Comparison of ENCODE assay signal across 10 mouse cellular contexts in genomic region chr6:124712918-124713317, GRCm38 (mm10). TPM values are rescaled to one million over a fixed set of nuclear protein-coding genes. Genes with fewer than 3 reads are reported as not detected.
DNase-seq lines count a peak whose midpoint lies in the region; ATAC-seq and TF ChIP-seq lines count a peak whose summit lies in the region.
"Had no signal": no experiment of that assay in that cellular context is flagged by ENCODE, and none has a peak within 500 bp of the region (broad histone marks: within the 10 kb centered on the region; RNA-seq: fewer than 3 reads in every experiment).

No protein-coding gene starts in this region.

- H3K36me3 ChIP-seq in heart, embryonic 10.5 days, result peaks cover 68% of the 10 kb centered on the region
- peaks cover 65% of the 10 kb centered on the region for H3K36me3 ChIP-seq in C2C12 (ENCODE audit: control insufficient read depth, insufficient read depth)
- H3K36me3 ChIP-seq in forebrain, embryonic 13.5 days (ENCODE audit: poor library complexity, severe bottlenecking), result peaks cover 56% of the 10 kb centered on the region
- H3K36me3 ChIP-seq in liver, embryonic 13.5 days, result peaks cover 69% of the 10 kb centered on the region

- peak overlapping the region; percentile 96 for H3ac ChIP-seq in C2C12 (ENCODE audit: control insufficient read depth, insufficient read length, low read depth)

- no peak for DNase-seq in heart, embryonic 10.5 days (ENCODE audit: low spot score)
- DNase-seq in heart, adult 9 months (ENCODE audit: low spot score in 2 of 2), result no peak
- no peak for DNase-seq in liver, embryonic 13.5 days
- no peak for DNase-seq in right cerebral cortex, postnatal 10 days (ENCODE audit: low spot score in 2 of 2)
- DNase-seq in left cerebral cortex, postnatal 25 days (ENCODE audit: low spot score in 2 of 2), result no peak
- DNase-seq in retina, embryonic 14.5 days (ENCODE audit: low spot score), result no peak
- DNase-seq: cerebellum, adult 11-12 months had no signal

- peak overlapping the region; percentile 99 for H3K4me2 ChIP-seq in forebrain, embryonic 13.5 days
- H3K4me2 ChIP-seq in liver, embryonic 13.5 days, result peak overlapping the region; percentile 95

- H3K79me3 ChIP-seq in C2C12 (ENCODE audit: low read depth), result peaks cover 64% of the 10 kb centered on the region

- TF ChIP-seq CTCF in C2C12 (IDR thresholded peaks at IDR 0.05; ENCODE audit: control insufficient read depth, insufficient read depth, insufficient read length), result no peak

- no peaks in the 10 kb centered on the region for H3K9me3 ChIP-seq in heart, embryonic 10.5 days
- H3K9me3 ChIP-seq in forebrain, embryonic 13.5 days (replicated peaks), result no peaks in the 10 kb centered on the region
- H3K9me3 ChIP-seq in liver, embryonic 13.5 days (replicated peaks), result no peaks in the 10 kb centered on the region

- H3K9ac ChIP-seq in forebrain, embryonic 13.5 days, result peak overlapping the region; percentile 94
- H3K9ac ChIP-seq in liver, embryonic 13.5 days, result peak overlapping the region; percentile 85

- 17% methylated on average over 11 of the region's 11 CpGs for WGBS in heart, embryonic 10.5 days
- WGBS in forebrain, embryonic 13.5 days, result 22% methylated on average over 11 of the region's 11 CpGs
- WGBS in liver, embryonic 13.5 days (ENCODE audit: insufficient replicate concordance), result 5% methylated on average over 11 of the region's 11 CpGs

- intact Hi-C loops in left cerebral cortex, postnatal 25 days (cut with DNase I), result loop anchor here (2.0 to 5.0 kb wide), 4 partner anchors 28 to 294 kb away; partner anchors contain the start of genes Atn1, Gm45234, Grcc10 and Lpcat3

- no peak for ATAC-seq in forebrain, embryonic 13.5 days
- ATAC-seq in liver, embryonic 13.5 days (ENCODE audit: low read depth), result no peak

- peaks cover 75% of the 10 kb centered on the region for H3K79me2 ChIP-seq in C2C12 (ENCODE audit: control insufficient read depth, insufficient read depth)

- peaks cover 27% of the 10 kb centered on the region for H3K4me1 ChIP-seq in heart, embryonic 10.5 days
- peaks cover 37% of the 10 kb centered on the region for H3K4me1 ChIP-seq in forebrain, embryonic 13.5 days
- H3K4me1 ChIP-seq in liver, embryonic 13.5 days (replicated peaks), result peaks cover 61% of the 10 kb centered on the region

- H3K27ac ChIP-seq in heart, embryonic 10.5 days, result peak overlapping the region; percentile 96
- peak overlapping the region; percentile 61; the same call in 1 of the 2 replicates for H3K27ac ChIP-seq in forebrain, embryonic 13.5 days
- peak overlapping the region; percentile 88 for H3K27ac ChIP-seq in liver, embryonic 13.5 days

- peak overlapping the region; percentile 97 for H3K4me3 ChIP-seq in heart, embryonic 10.5 days
- peak overlapping the region; percentile 97 for H3K4me3 ChIP-seq in C2C12 (ENCODE audit: insufficient read depth, poor library complexity, severe bottlenecking)
- H3K4me3 ChIP-seq in forebrain, embryonic 13.5 days, result peak overlapping the region; percentile 98
- H3K4me3 ChIP-seq in liver, embryonic 13.5 days (replicated peaks), result peak overlapping the region; percentile 88

- H3K27me3 ChIP-seq in heart, embryonic 10.5 days (ENCODE audit: insufficient read depth, poor library complexity, severe bottlenecking), result no peaks in the 10 kb centered on the region
- H3K27me3 ChIP-seq in C2C12 (ENCODE audit: control insufficient read depth, insufficient read depth, insufficient read length), result no peaks in the 10 kb centered on the region
- H3K27me3 ChIP-seq in forebrain, embryonic 13.5 days, result no peaks in the 10 kb centered on the region
- H3K27me3 ChIP-seq in liver, embryonic 13.5 days, result no peaks in the 10 kb centered on the region

TF ChIP-seq in C2C12, 6 proteins besides CTCF, POLR2A, EP300 and RAD21:
- TF ChIP-seq MYOD1 (IDR thresholded peaks at IDR 0.05; ENCODE audit: control insufficient read depth, insufficient read length, low read depth) (no peak), FOSL1 (IDR thresholded peaks at IDR 0.05; ENCODE audit: insufficient read depth, low read length, poor library complexity, severe bottlenecking) (no peak), MAX (IDR thresholded peaks at IDR 0.05) (no peak), USF1 (IDR thresholded peaks at IDR 0.05; ENCODE audit: low read depth) (peak; percentile 1)

RNA-seq across cellular contexts. Expression of gene Phb2, which starts 0.8 kb away (rescaled TPM):
- polyA plus RNA-seq in heart, embryonic 10.5 days (2016; fragmentation: Nextera tagmentation; extraction: Ambion mirVana), result 438 and 483 TPM in 2 replicates
- 456 TPM for polyA plus RNA-seq in C2C12 (2012; fragmentation: generic; extraction: Trizol)
- 289 and 292 TPM in 2 replicates for polyA plus RNA-seq in forebrain, embryonic 13.5 days (2015; fragmentation: Nextera tagmentation; extraction: Ambion mirVana)
- 356 and 373 TPM in 2 replicates for polyA plus RNA-seq in liver, embryonic 13.5 days (2015; fragmentation: Nextera tagmentation; extraction: Ambion mirVana)
- 100 to 1,000 TPM; 112 to 120 TPM for total RNA-seq in left cerebral cortex, postnatal 25 days (2021)

RNA-seq across cellular contexts. Expression of gene Emg1, which starts 0.9 kb away (rescaled TPM):
- 162 and 216 TPM in 2 replicates for polyA plus RNA-seq in heart, embryonic 10.5 days (2016; fragmentation: Nextera tagmentation; extraction: Ambion mirVana)
- polyA plus RNA-seq in C2C12 (2012; fragmentation: generic; extraction: Trizol), result 208 TPM
- 194 and 209 TPM in 2 replicates for polyA plus RNA-seq in forebrain, embryonic 13.5 days (2015; fragmentation: Nextera tagmentation; extraction: Ambion mirVana)
- polyA plus RNA-seq in liver, embryonic 13.5 days (2015; fragmentation: Nextera tagmentation; extraction: Ambion mirVana), result 189 and 198 TPM in 2 replicates
- total RNA-seq in left cerebral cortex, postnatal 25 days (2021), result 10 to 100 TPM; 42.9 to 48.8 TPM

RNA-seq across cellular contexts. Expression of gene Ptpn6, which starts 25.6 kb away (rescaled TPM):
- 5.9 and 8.6 TPM in 2 replicates for polyA plus RNA-seq in heart, embryonic 10.5 days (2016; fragmentation: Nextera tagmentation; extraction: Ambion mirVana)
- polyA plus RNA-seq in C2C12 (2012; fragmentation: generic; extraction: Trizol), result 8.2 TPM
- polyA plus RNA-seq in forebrain, embryonic 13.5 days (2015; fragmentation: Nextera tagmentation; extraction: Ambion mirVana), result 2.5 and 3.8 TPM in 2 replicates
- 28.7 and 29.5 TPM in 2 replicates for polyA plus RNA-seq in liver, embryonic 13.5 days (2015; fragmentation: Nextera tagmentation; extraction: Ambion mirVana)
- total RNA-seq in left cerebral cortex, postnatal 25 days (2021), result 1 to 10 TPM; 3.1 to 4.5 TPM

RNA-seq across cellular contexts. Expression of gene Grcc10, which starts 28.3 kb away (rescaled TPM):
- 297 and 301 TPM in 2 replicates for polyA plus RNA-seq in heart, embryonic 10.5 days (2016; fragmentation: Nextera tagmentation; extraction: Ambion mirVana)
- polyA plus RNA-seq in C2C12 (2012; fragmentation: generic; extraction: Trizol), result 294 TPM
- polyA plus RNA-seq in forebrain, embryonic 13.5 days (2015; fragmentation: Nextera tagmentation; extraction: Ambion mirVana), result 675 and 699 TPM in 2 replicates
- 77.7 and 80.2 TPM in 2 replicates for polyA plus RNA-seq in liver, embryonic 13.5 days (2015; fragmentation: Nextera tagmentation; extraction: Ambion mirVana)
- 100 to 1,000 TPM; 315 to 349 TPM for total RNA-seq in left cerebral cortex, postnatal 25 days (2021)

RNA-seq across cellular contexts. Expression of gene Gm45234, which starts 42.9 kb away (rescaled TPM):
- not detected in 2 replicates for polyA plus RNA-seq in heart, embryonic 10.5 days (2016; fragmentation: Nextera tagmentation; extraction: Ambion mirVana)
- not detected for polyA plus RNA-seq in C2C12 (2012; fragmentation: generic; extraction: Trizol)
- polyA plus RNA-seq in forebrain, embryonic 13.5 days (2015; fragmentation: Nextera tagmentation; extraction: Ambion mirVana), result not detected in 2 replicates
- polyA plus RNA-seq in liver, embryonic 13.5 days (2015; fragmentation: Nextera tagmentation; extraction: Ambion mirVana), result not detected in 2 replicates
- total RNA-seq in left cerebral cortex, postnatal 25 days (2021), result not detected
- total RNA-seq: megakaryocyte-erythroid progenitor cell, adult 5-6 weeks had no signal
